Mouse (Mus musculus) embryonic facial prominence, embryonic 14.5 days (tissue): ENCODE data around the gene Trabd. TPM values are rescaled to one million over a fixed set of nuclear protein-coding genes. Genes with fewer than 3 reads are reported as not detected.

ENCODE experiments used
- ATAC-seq: fragments of 200-750 bp; cut with Nextera tagmentation; 2 replicates; pipeline ENCODE4 v1.8.0; 2017; ENCODE audit warnings: low read depth, moderate number of reproducible peaks, moderate TSS enrichment
- DNase-seq: peaks from one replicate; pipeline ENCODE4 v3.0.0-alpha.2; 2015; ENCODE audit warnings: low spot score
- H3K27ac ChIP-seq: fragments of 300-500 bp; sonication (generic); replicated peaks from 2 replicates; pipeline ENCODE4 v1.5.1; 2014; ENCODE audit warnings: low read depth, mild to moderate bottlenecking, low read length, moderate library complexity
- H3K27me3 ChIP-seq: fragments of 300-500 bp; sonication (generic); replicated peaks from 2 replicates; pipeline ENCODE4 v1.6.1; 2014; ENCODE audit warnings: low read length; ENCODE audit not compliant: control insufficient read depth, insufficient read depth
- H3K36me3 ChIP-seq: fragments of 300-500 bp; sonication (generic); 2 replicates; pipeline ENCODE4 v1.6.1; 2014; ENCODE audit warnings: low read length, mixed read lengths; ENCODE audit not compliant: control insufficient read depth, insufficient read depth
- H3K4me1 ChIP-seq: fragments of 300-500 bp; sonication (generic); 2 replicates; pipeline ENCODE4 v1.6.1; 2014; ENCODE audit warnings: antibody characterized with exemption, low read length; ENCODE audit not compliant: control insufficient read depth, insufficient read depth
- H3K4me2 ChIP-seq: fragments of 300-500 bp; sonication (generic); 2 replicates; pipeline ENCODE4 v1.6.1; 2014; ENCODE audit warnings: low read depth, mild to moderate bottlenecking, low read length, moderate library complexity, mixed read lengths
- H3K4me3 ChIP-seq: fragments of 300-500 bp; sonication (generic); 2 replicates; pipeline ENCODE4 v1.5.1; 2014; ENCODE audit warnings: low read depth, mild to moderate bottlenecking, low read length
- H3K9ac ChIP-seq: fragments of 300-500 bp; sonication (generic); 2 replicates; pipeline ENCODE4 v1.6.1; 2014; ENCODE audit warnings: low read depth, mild to moderate bottlenecking, low read length, moderate library complexity, mixed read lengths
- H3K9me3 ChIP-seq: fragments of 300-500 bp; sonication (generic); 2 replicates; pipeline ENCODE4 v1.6.1; 2016; ENCODE audit warnings: low read length; ENCODE audit not compliant: control insufficient read depth
- WGBS: fragments of 180-500 bp; shearing (Covaris S2); extraction: QIAGEN DNeasy Blood & Tissue Kit; methylation state at CpG from one replicate; pipeline ENCODE4 v1.1.7; 2014; 5-methylcytosine and 5-hydroxymethylcytosine counted together
- polyA plus RNA-seq: library from polyadenylated mRNA; unstranded; fragments of >200 nt; fragmentation: Nextera tagmentation; extraction: Ambion mirVana; gene quantifications from 2 replicates; pipeline ENCODE4 v1.2.1, GENCODE M21; 2014

The Trabd gene
- polyA plus RNA-seq, 1 experiment from 2014 or later, result 41.4 TPM

DNA sequence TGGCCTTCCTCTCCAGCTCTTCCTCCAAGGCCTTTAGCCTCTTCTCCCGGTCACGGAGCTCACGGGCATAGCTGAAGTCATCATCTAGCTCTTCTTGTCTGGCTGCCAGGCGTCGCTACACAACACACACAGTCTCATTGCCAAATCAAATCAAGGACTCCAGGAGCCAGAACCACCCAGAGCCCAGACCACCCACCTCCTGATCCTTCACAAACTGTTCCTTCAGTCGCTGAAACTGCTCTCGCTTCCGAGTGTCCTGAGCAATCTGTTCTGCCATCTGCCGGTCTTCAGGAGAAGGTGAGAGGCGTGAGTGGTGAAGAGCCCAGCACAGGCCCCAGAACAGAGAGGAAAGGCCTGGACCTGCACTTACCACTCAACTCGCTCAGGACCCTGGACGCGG, 31.1 kb downstream of the Trabd start:
- Histone ChIP-seq H3K36me3 (peaks cover 100% of the 10 kb centered on the region), H3K4me1 (no peaks in the 10 kb centered on the region), H3K27me3 (no peaks in the 10 kb centered on the region), H3K27ac (no peak overlapping the region), H3K4me2 (no peak overlapping the region), H3K4me3 (no peak overlapping the region), H3K9me3 (no peaks in the 10 kb centered on the region), H3K9ac (no peak overlapping the region)
- 86% methylated on average over 13 of the region's 13 CpGs for WGBS
- DNase-seq, result no peak
- ATAC-seq, result no peak

DNA sequence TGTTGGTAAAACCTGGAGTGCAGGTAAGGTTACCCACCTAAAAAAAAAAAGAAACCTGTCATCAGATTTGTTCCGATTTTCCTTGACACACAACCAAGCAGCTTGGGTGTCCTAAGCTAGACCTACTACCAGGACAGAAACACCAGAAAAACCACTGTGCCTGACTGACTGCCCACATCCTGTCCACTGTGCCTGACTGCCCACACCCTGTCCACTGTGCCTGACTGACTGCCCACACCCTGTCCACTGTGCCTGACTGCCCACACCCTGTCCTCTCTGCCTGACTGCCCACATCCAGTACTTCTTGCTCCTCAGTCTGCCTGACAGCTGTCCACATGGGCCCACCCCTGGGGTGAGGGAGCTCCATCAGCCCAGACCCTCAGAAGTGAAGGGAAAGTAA, 32.1 kb downstream of the Trabd start:
- Histone ChIP-seq H3K4me2 (no peak overlapping the region), H3K4me1 (no peaks in the 10 kb centered on the region), H3K36me3 (peaks cover 100% of the 10 kb centered on the region), H3K27ac (no peak overlapping the region), H3K9ac (no peak overlapping the region), H3K9me3 (no peaks in the 10 kb centered on the region), H3K4me3 (no peak overlapping the region), H3K27me3 (no peaks in the 10 kb centered on the region)
- DNase-seq (no peak), ATAC-seq (no peak)
- 100% methylated on average over 1 of the region's 1 CpGs for WGBS

GRCm38 (mm10) chr15:89110147-89110546, 35.2 kb downstream of the Trabd start:
- no peak overlapping the region for H3K9ac ChIP-seq
- ATAC-seq, result no peak

GRCm38 (mm10) chr15:89118007-89118406, 43.1 kb downstream of the Trabd start:
- peaks cover 61% of the 10 kb centered on the region for H3K36me3 ChIP-seq
- H3K9ac ChIP-seq, result no peak overlapping the region
- no peaks in the 10 kb centered on the region for H3K27me3 ChIP-seq
- H3K4me1 ChIP-seq, result peaks cover 19% of the 10 kb centered on the region
- ATAC-seq, result no peak
- no peak overlapping the region for H3K4me3 ChIP-seq
- no peak overlapping the region for H3K27ac ChIP-seq
- DNase-seq, result no peak
- H3K9me3 ChIP-seq, result 0 out of 2 replicates have a peak, but pooled peaks cover 4% of the 10 kb centered on the region
- no peak overlapping the region for H3K4me2 ChIP-seq

More at GRCm38 (mm10) chr15:89110147-89110546, 35.2 kb downstream of the Trabd start:
- Histone ChIP-seq H3K9me3 (no peaks in the 10 kb centered on the region), H3K4me2 (no peak overlapping the region), H3K36me3 (peaks cover 98% of the 10 kb centered on the region), H3K4me3 (no peak overlapping the region), H3K27me3 (no peaks in the 10 kb centered on the region), H3K4me1 (no peaks in the 10 kb centered on the region), H3K27ac (no peak overlapping the region)
- WGBS, result 88% methylated on average over 9 of the region's 9 CpGs
- DNase-seq, result no peak

- Histone ChIP-seq H3K4me1 (peaks cover 30% of the 10 kb centered on the region), H3K9ac (peak within 1 kb of the TSS; percentile 89), H3K4me2 (peak within 1 kb of the TSS; percentile 95), H3K27ac (peak within 1 kb of the TSS; percentile 90), H3K36me3 (peaks cover 36% of the 10 kb centered on the region), H3K4me3 (peak within 1 kb of the TSS; percentile 93), H3K9me3 (no peaks in the 10 kb centered on the region), H3K27me3 (no peaks in the 10 kb centered on the region)
- ATAC-seq (peak; percentile 90), DNase-seq (peak; percentile 97)
- WGBS, result under 1% methylated on average over 47 of the region's 47 CpGs
Measured at GRCm38 (mm10) chr15:89122649-89123366, 47.9 kb downstream of the Trabd start, which contains the start of gene Tubgcp6. TSS of gene Tubgcp6 (minus strand) at chr15:89123112.

- 31% methylated on average over 11 of the region's 11 CpGs for WGBS
- Histone ChIP-seq H3K27me3 (no peaks in the 10 kb centered on the region), H3K27ac (peak overlapping the region; percentile 90), H3K4me2 (peak overlapping the region; percentile 95), H3K4me3 (peak overlapping the region; percentile 93), H3K9me3 (no peaks in the 10 kb centered on the region), H3K9ac (peak overlapping the region; percentile 89), H3K4me1 (peaks cover 35% of the 10 kb centered on the region), H3K36me3 (peaks cover 29% of the 10 kb centered on the region)
- DNase-seq (peak; percentile 30), ATAC-seq (no peak)
Measured at GRCm38 (mm10) chr15:89123595-89123994, 48.7 kb downstream of the Trabd start.

DNA sequence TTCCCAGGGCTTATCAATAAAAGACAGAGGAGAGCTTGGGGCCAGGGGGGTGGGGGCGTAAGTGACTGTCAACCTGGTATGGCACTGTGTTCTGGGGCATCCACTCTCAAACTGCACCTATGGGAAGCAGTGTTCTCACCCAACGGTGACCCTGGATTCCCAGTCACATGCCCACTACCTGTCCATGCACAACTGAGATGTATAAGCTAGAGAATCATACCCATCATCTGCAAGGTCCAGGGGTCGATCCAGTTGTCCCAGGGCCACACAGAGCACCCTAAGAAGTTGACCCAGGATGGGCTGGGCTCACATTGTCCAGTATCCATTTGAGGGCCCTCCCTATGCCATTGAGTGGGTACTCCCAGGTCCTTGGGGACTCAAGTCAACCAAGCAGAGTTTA, 49.4 kb downstream of the Trabd start:
- no peak for DNase-seq
- H3K9me3 ChIP-seq, result no peaks in the 10 kb centered on the region
- H3K4me2 ChIP-seq, result no peak overlapping the region
- no peak for ATAC-seq
- H3K4me3 ChIP-seq, result no peak overlapping the region
- H3K36me3 ChIP-seq, result peaks cover 29% of the 10 kb centered on the region
- no peaks in the 10 kb centered on the region for H3K27me3 ChIP-seq
- peaks cover 38% of the 10 kb centered on the region for H3K4me1 ChIP-seq
- peak overlapping the region; percentile 89 for H3K9ac ChIP-seq
- H3K27ac ChIP-seq, result no peak overlapping the region
- WGBS, result 90% methylated on average over 3 of the region's 3 CpGs

GRCm38 (mm10) chr15:89125351-89125750, 50.4 kb downstream of the Trabd start:
- peaks cover 35% of the 10 kb centered on the region for H3K4me1 ChIP-seq
- H3K9me3 ChIP-seq, result no peaks in the 10 kb centered on the region
- no peaks in the 10 kb centered on the region for H3K27me3 ChIP-seq
- no peak overlapping the region for H3K4me3 ChIP-seq
- WGBS, result 90% methylated on average over 9 of the region's 9 CpGs
- no peak overlapping the region for H3K4me2 ChIP-seq
- H3K27ac ChIP-seq, result no peak overlapping the region
- ATAC-seq (no peak), DNase-seq (no peak)
- peaks cover 23% of the 10 kb centered on the region for H3K36me3 ChIP-seq
- no peak overlapping the region for H3K9ac ChIP-seq

GRCm38 (mm10) chr15:89126622-89127021, 51.7 kb downstream of the Trabd start:
- peaks cover 17% of the 10 kb centered on the region for H3K36me3 ChIP-seq
- no peaks in the 10 kb centered on the region for H3K9me3 ChIP-seq
- ATAC-seq, result no peak
- H3K4me3 ChIP-seq, result no peak overlapping the region
- no peak overlapping the region for H3K4me2 ChIP-seq
- H3K9ac ChIP-seq, result no peak overlapping the region
- H3K4me1 ChIP-seq, result peaks cover 27% of the 10 kb centered on the region
- no peaks in the 10 kb centered on the region for H3K27me3 ChIP-seq
- DNase-seq, result no peak
- WGBS, result 81% methylated on average over 8 of the region's 8 CpGs
- no peak overlapping the region for H3K27ac ChIP-seq
